14 mouse cellular contexts compared by ENCODE assay signal in genomic region chr14:120291226-120291757, GRCm38 (mm10). TPM values are rescaled to one million over a fixed set of nuclear protein-coding genes. Genes with fewer than 3 reads are reported as not detected.
DNase-seq lines count a peak whose midpoint lies in the region; ATAC-seq and TF ChIP-seq lines count a peak whose summit lies in the region.
"Had no signal": no experiment of that assay in that cellular context is flagged by ENCODE, and none has a peak within 500 bp of the region (broad histone marks: within the 10 kb centered on the region; RNA-seq: fewer than 3 reads in every experiment).

No protein-coding gene starts in this region.

- peaks cover 9% of the 10 kb centered on the region; the same call in 1 of the 2 replicates for H3K36me3 ChIP-seq in hindbrain, embryonic 10.5 days
- no peaks in the 10 kb centered on the region for H3K36me3 ChIP-seq in hindbrain, embryonic 11.5 days (ENCODE audit: control insufficient read depth, insufficient read depth, low read length)
- no peaks in the 10 kb centered on the region for H3K36me3 ChIP-seq in ES-Bruce4 (ENCODE audit: control insufficient read depth, insufficient read depth, low read length, poor library complexity, severe bottlenecking)
- H3K36me3 ChIP-seq in intestine, postnatal 0 days (ENCODE audit: control insufficient read depth, insufficient read depth) = peaks cover 15% of the 10 kb centered on the region
- H3K36me3 ChIP-seq in liver, postnatal 0 days (replicated peaks; ENCODE audit: insufficient read depth, low read length) = no peaks in the 10 kb centered on the region; the same call in 1 of the 2 replicates
- H3K36me3 ChIP-seq: midbrain, embryonic 15.5 days had no signal

- no peak for DNase-seq in gastrocnemius, adult 2 months
- DNase-seq in gastrocnemius, postnatal 14 days = no peak
- no peak for DNase-seq in hindbrain, embryonic 10.5 days (ENCODE audit: low spot score)
- no peak for DNase-seq in hindbrain, embryonic 11.5 days (ENCODE audit: low spot score)
- no peak for DNase-seq in liver, postnatal 0 days
- DNase-seq: cerebellum, postnatal 14 days; gastrocnemius, postnatal 36 days had no signal

- WGBS in hindbrain, embryonic 10.5 days = 91% methylated on average over 13 of the region's 13 CpGs
- 95% methylated on average over 13 of the region's 13 CpGs for whole genome bisulfite sequencing in hindbrain, embryonic 11.5 days
- 78% methylated on average over 13 of the region's 13 CpGs for WGBS in intestine, postnatal 0 days
- WGBS in liver, postnatal 0 days (ENCODE audit: insufficient replicate concordance) = 85% methylated on average over 13 of the region's 13 CpGs

- ATAC-seq in hindbrain, embryonic 11.5 days (ENCODE audit: low FRiP score) = no peak
- 0 out of 2 replicates have a peak, but pooled peaks have one; percentile 17 for ATAC-seq in intestine, postnatal 0 days
- ATAC-seq in erythroid progenitor cell, adult 5-6 weeks (replicated peaks; ENCODE audit: low FRiP score, poor library complexity, severe bottlenecking) = no peak
- ATAC-seq in liver, postnatal 0 days = no peak
- ATAC-seq: lung, postnatal 0 days; midbrain, embryonic 15.5 days had no signal

- no peak for TF ChIP-seq POLR2A in ES-Bruce4 (IDR thresholded peaks at IDR 0.05; ENCODE audit: insufficient read depth, low read length)

- peak overlapping the region; percentile 21; the same call in 1 of the 2 replicates for H3K4me3 ChIP-seq in gastrocnemius, adult 2 months
- H3K4me3 ChIP-seq in hindbrain, embryonic 10.5 days = no peak overlapping the region
- H3K4me3 ChIP-seq in hindbrain, embryonic 11.5 days (ENCODE audit: low read depth, low read length) = no peak overlapping the region
- H3K4me3 ChIP-seq in ES-Bruce4 (ENCODE audit: low read depth, low read length) = no peak overlapping the region
- no peak overlapping the region for H3K4me3 ChIP-seq in intestine, postnatal 0 days (ENCODE audit: low read depth, low read length)
- no peak overlapping the region for H3K4me3 ChIP-seq in liver, postnatal 0 days (ENCODE audit: low read depth, low read length)
- H3K4me3 ChIP-seq: midbrain, embryonic 15.5 days had no signal

- H3K27me3 ChIP-seq in hindbrain, embryonic 10.5 days (ENCODE audit: insufficient read depth, poor library complexity, severe bottlenecking) = no peaks in the 10 kb centered on the region
- H3K27me3 ChIP-seq in hindbrain, embryonic 11.5 days (ENCODE audit: control insufficient read depth, insufficient read depth, low read length) = no peaks in the 10 kb centered on the region
- H3K27me3 ChIP-seq in ES-Bruce4 (ENCODE audit: control insufficient read depth, insufficient read depth, low read length, poor library complexity, severe bottlenecking) = no peaks in the 10 kb centered on the region
- no peaks in the 10 kb centered on the region for H3K27me3 ChIP-seq in intestine, postnatal 0 days (replicated peaks; ENCODE audit: control insufficient read depth, insufficient read depth, low read length)
- no peaks in the 10 kb centered on the region for H3K27me3 ChIP-seq in liver, postnatal 0 days (ENCODE audit: insufficient read depth, low read length)
- H3K27me3 ChIP-seq: midbrain, embryonic 15.5 days had no signal

- H3K9me3 ChIP-seq in hindbrain, embryonic 10.5 days = no peaks in the 10 kb centered on the region
- H3K9me3 ChIP-seq in hindbrain, embryonic 11.5 days (ENCODE audit: control insufficient read depth, low read length) = no peaks in the 10 kb centered on the region
- H3K9me3 ChIP-seq in ES-Bruce4 (replicated peaks; ENCODE audit: control insufficient read depth, insufficient read depth, low read length, poor library complexity, severe bottlenecking) = no peaks in the 10 kb centered on the region
- no peaks in the 10 kb centered on the region for H3K9me3 ChIP-seq in intestine, postnatal 0 days (ENCODE audit: control insufficient read depth)
- no peaks in the 10 kb centered on the region for H3K9me3 ChIP-seq in liver, postnatal 0 days (ENCODE audit: low read length)
- H3K9me3 ChIP-seq: G1E; midbrain, embryonic 15.5 days had no signal

- H3K27ac ChIP-seq in gastrocnemius, adult 2 months = peak overlapping the region; percentile 80
- peak overlapping the region; percentile 47; the same call in 1 of the 2 replicates for H3K27ac ChIP-seq in hindbrain, embryonic 10.5 days
- no peak overlapping the region for H3K27ac ChIP-seq in hindbrain, embryonic 11.5 days (ENCODE audit: low read depth, low read length)
- H3K27ac ChIP-seq in ES-Bruce4 (ENCODE audit: insufficient read depth, low read length) = no peak overlapping the region
- no peak overlapping the region; the same call in 1 of the 2 replicates for H3K27ac ChIP-seq in intestine, postnatal 0 days (ENCODE audit: low read depth, low read length)
- H3K27ac ChIP-seq in liver, postnatal 0 days (ENCODE audit: low read depth) = no peak overlapping the region
- H3K27ac ChIP-seq: liver, embryonic 14.5 days; midbrain, embryonic 15.5 days had no signal

- H3K9ac ChIP-seq in hindbrain, embryonic 11.5 days (ENCODE audit: low read depth, low read length) = no peak overlapping the region
- no peak overlapping the region for H3K9ac ChIP-seq in ES-Bruce4 (ENCODE audit: low read depth, poor library complexity, severe bottlenecking)
- no peak overlapping the region for H3K9ac ChIP-seq in intestine, postnatal 0 days (ENCODE audit: low read depth, low read length)
- H3K9ac ChIP-seq in liver, postnatal 0 days (replicated peaks) = no peak overlapping the region
- H3K9ac ChIP-seq: liver, embryonic 14.5 days; midbrain, embryonic 15.5 days had no signal

- peak; percentile 70; the same call in 1 of the 2 replicates for TF ChIP-seq EP300 in ES-Bruce4 (IDR thresholded peaks at IDR 0.05; ENCODE audit: insufficient read depth, low read depth, low read length)
- TF ChIP-seq EP300 in liver, postnatal 0 days (IDR thresholded peaks at IDR 0.05; ENCODE audit: low read depth) = no peak

- H3K4me1 ChIP-seq in hindbrain, embryonic 10.5 days (replicated peaks) = peaks cover 61% of the 10 kb centered on the region
- H3K4me1 ChIP-seq in hindbrain, embryonic 11.5 days (replicated peaks; ENCODE audit: control insufficient read depth, insufficient read depth, low read length) = no peaks in the 10 kb centered on the region
- peaks cover 18% of the 10 kb centered on the region for H3K4me1 ChIP-seq in ES-Bruce4 (ENCODE audit: control insufficient read depth, insufficient read depth, low read length)
- H3K4me1 ChIP-seq in intestine, postnatal 0 days (replicated peaks; ENCODE audit: control insufficient read depth, insufficient read depth, low read length) = peaks cover 24% of the 10 kb centered on the region
- peaks cover 26% of the 10 kb centered on the region for H3K4me1 ChIP-seq in liver, postnatal 0 days (ENCODE audit: insufficient read depth)

- no peak for TF ChIP-seq CTCF in gastrocnemius, adult 2 months (IDR thresholded peaks at IDR 0.05)
- TF ChIP-seq CTCF in ES-Bruce4 (IDR thresholded peaks at IDR 0.05; ENCODE audit: low read depth, low read length) = no peak
- no peak for TF ChIP-seq CTCF in intestine, postnatal 0 days (IDR thresholded peaks at IDR 0.05; ENCODE audit: low read depth)
- no peak for TF ChIP-seq CTCF in liver, postnatal 0 days (IDR thresholded peaks at IDR 0.05; ENCODE audit: low read depth)

- H3K4me2 ChIP-seq in hindbrain, embryonic 11.5 days (replicated peaks; ENCODE audit: low read depth, low read length) = no peak overlapping the region
- no peak overlapping the region for H3K4me2 ChIP-seq in intestine, postnatal 0 days (replicated peaks; ENCODE audit: low read depth)
- no peak overlapping the region for H3K4me2 ChIP-seq in liver, postnatal 0 days (ENCODE audit: low read depth, low read length)
- H3K4me2 ChIP-seq: midbrain, embryonic 15.5 days had no signal

- intact Hi-C loops in gastrocnemius, adult 2 months (cut with DNase I) = no loop called here
- intact Hi-C loops in gastrocnemius, postnatal 14 days (cut with DNase I; ENCODE audit: low total_unique reads) = no loop called here

RNA-seq across cellular contexts. Expression of gene Mbnl2, which starts 15.8 kb away (rescaled TPM):
- 100 to 1,000 TPM; 282 to 352 TPM for total RNA-seq in gastrocnemius, adult 2 months (2021)
- 100 to 1,000 TPM; 232 to 277 TPM for total RNA-seq in gastrocnemius, postnatal 14 days (2021)
- 29.4 and 31.8 TPM in 2 replicates for polyA plus RNA-seq in hindbrain, embryonic 10.5 days (2016; fragmentation: Nextera tagmentation; extraction: Ambion mirVana)
- polyA plus RNA-seq in hindbrain, embryonic 11.5 days (2014; fragmentation: Nextera tagmentation; extraction: Ambion mirVana) = 44.7 and 50.1 TPM in 2 replicates
- polyA plus RNA-seq in ES-Bruce4 (2011; ENCODE audit: insufficient read depth, insufficient read length, low read depth, missing spikeins) = 61.8 and 65.4 TPM in 2 replicates
- polyA plus RNA-seq in intestine, postnatal 0 days (2015; fragmentation: Nextera tagmentation; extraction: Ambion mirVana) = 94.4 and 99.0 TPM in 2 replicates
- 17.7 and 32.7 TPM in 2 replicates for total RNA-seq in erythroid progenitor cell, adult 5-6 weeks (2015; ENCODE audit: low replicate concordance)
- total RNA-seq in erythroid progenitor cell, adult 5-6 weeks (2017; ENCODE audit: low replicate concordance) = 16.3 and 24.0 TPM in 2 replicates
- 16.0 and 16.9 TPM in 2 replicates for polyA plus RNA-seq in liver, postnatal 0 days (2015; fragmentation: Nextera tagmentation; extraction: Ambion mirVana)

Comparison
In these comparisons a context has a peak if more than half of its experiments do, and no peak if none do; other contexts are left out.
1. H3K27ac ChIP-seq: peak in gastrocnemius, adult 2 months (single experiment) and hindbrain, embryonic 10.5 days (single experiment); none in hindbrain, embryonic 11.5 days (single experiment), ES-Bruce4 (single experiment), intestine, postnatal 0 days (single experiment) and liver, postnatal 0 days (single experiment).